Mouse (Mus musculus) liver, adult 10 weeks (tissue): ENCODE results near the gene Rpl39l. TPM values are rescaled to one million over a fixed set of nuclear protein-coding genes. Genes with fewer than 3 reads are reported as not detected.

ENCODE experiments used
- polyA plus RNA-seq: library from polyadenylated mRNA; stranded (reverse); fragments of 350-450 nt; fragmentation: Illumina TruSeq; extraction: RNeasy Lipid Tissue Mini Kit (QIAGEN cat#74804); gene quantifications from one replicate; pipeline ENCODE4 v1.2.3, GENCODE M21; 2014; ENCODE audit warnings: low read depth, low replicate concordance

Rpl39l gene
- polyA plus RNA-seq: not detected

GRCm38 (mm10) chr16:10170005-10170404, at the start of gene Rpl39l:
Gene Rpl39l (plus strand): TSS chr16:10170226.

GRCm38 (mm10) chr16:10192679-10193506, 22.9 kb downstream of the Rpl39l start, which contains the start of gene Atf7ip2:
Gene Atf7ip2 (plus strand): TSS chr16:10192712.

Other genes starting within 250 kb of the Rpl39l start
- not detected for gene Grin2a, start 174.7 kb upstream of the Rpl39l start, polyA plus RNA-seq
- not detected for gene Atf7ip2, start 22.5 kb downstream of the Rpl39l start, polyA plus RNA-seq
- gene Emp2, start 143.7 kb downstream of the Rpl39l start, polyA plus RNA-seq: 6.3 TPM
- not detected for gene Tekt5, start 225.3 kb downstream of the Rpl39l start, polyA plus RNA-seq
- gene Nubp1, start 241.7 kb downstream of the Rpl39l start, polyA plus RNA-seq: 4.1 TPM